Mouse (Mus musculus) right cerebral cortex, adult 2 months (tissue): Measurements from ENCODE around the gene Plekhb2.

ENCODE experiments used
- DNase-seq, 2 experiments: peaks; one replicate each; pipeline ENCODE4 v3.0.0; 2021 to 2022; ENCODE audit warnings: low spot score in 2 of 2

Gene Plekhb2

DNA sequence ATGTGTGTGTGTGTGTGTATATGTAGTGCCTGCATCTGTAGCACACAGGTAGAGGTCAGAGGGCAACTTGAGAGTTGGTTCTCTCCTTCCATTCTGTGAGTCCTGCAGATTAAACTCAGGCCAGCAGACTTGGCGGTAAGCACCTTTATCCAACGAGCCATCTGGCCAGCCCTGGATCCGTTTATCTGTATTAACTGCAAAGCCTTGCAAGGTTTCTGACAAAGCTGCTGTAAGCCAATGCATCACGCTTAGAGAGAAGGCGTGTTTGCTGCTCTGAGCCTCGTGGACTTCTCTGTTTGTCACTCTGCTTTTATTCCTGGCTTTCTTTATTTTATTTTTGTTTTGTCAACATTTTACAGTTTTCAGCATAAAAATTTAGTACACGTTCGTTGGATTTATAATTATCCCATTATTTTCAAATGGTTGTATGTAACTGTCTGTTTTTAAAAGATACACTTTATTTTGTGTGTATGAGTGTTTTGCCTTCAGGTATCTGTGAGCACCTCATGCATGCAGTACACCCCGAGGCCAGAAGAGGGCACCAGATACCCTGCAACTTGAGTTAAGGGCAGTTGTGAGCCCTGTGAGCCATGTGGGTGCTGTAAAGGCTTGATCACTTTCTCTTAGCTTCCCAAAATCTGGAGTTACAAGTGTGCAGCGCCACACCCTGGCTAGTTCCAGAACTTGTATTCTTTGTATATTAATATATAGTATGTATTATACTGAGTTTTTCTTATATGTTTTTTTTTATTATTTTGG is 17.2 kb downstream of the Plekhb2 start:
- peak; percentile 93 for DNase-seq

DNA sequence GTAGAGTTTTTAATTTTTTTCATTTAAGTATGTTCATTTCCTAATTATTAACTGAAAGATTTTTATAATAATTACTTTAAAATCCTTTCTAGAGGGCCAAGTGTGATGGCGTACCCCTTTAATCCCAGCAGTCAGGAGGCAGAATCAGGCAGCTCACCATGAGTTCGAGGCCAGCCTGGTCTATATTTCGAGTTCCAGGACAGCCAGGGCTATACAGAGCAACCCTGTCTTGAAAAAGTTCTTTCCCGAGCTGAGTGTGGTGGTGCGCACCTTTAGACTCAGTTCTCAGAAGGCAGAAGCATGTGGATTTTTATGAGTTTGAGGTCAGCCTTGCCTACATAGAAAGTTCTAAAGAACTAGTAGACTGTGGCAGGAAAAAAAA is 17.8 kb downstream of the Plekhb2 start:
- no peak for DNase-seq

DNA sequence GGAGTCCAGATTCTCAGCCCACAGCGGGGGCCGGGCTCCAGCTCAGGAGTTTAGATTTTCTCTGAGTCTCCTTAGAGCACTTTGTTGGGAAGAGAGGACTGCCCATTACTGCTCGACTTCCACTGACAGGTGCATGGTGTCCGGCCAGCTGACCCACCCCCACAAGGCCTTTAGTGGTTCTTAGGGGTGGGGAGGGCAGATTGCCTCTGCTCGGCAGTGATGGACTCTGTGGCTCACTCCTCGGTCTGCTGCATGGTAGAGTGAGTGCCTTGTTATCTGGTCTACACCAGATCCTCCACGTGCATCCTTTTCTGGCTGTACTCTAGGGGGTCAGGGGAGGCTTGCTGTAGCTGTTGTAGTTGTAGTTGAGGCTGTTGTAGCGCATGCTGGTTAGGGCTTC is 18.6 kb downstream of the Plekhb2 start:
- no peak for DNase-seq

DNA sequence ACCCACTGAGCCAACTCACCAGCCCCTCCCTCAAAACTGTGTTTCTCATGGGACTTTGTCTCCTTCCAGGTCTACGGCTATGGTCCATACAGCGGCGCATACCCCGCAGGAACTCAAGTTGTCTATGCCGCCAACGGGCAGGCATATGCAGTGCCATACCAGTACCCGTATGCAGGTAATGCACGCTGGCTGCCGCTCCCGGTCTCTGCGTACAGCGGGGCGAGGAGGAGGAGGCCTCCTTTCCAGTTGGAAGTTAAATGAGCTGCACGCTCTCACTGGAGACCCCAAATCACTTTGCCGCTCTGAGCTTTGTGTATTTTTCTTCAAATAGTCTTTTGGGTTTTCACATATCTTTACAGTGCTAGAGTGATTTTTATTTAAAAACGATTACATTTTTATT is 19.5 kb downstream of the Plekhb2 start:
- no peak for DNase-seq

DNA sequence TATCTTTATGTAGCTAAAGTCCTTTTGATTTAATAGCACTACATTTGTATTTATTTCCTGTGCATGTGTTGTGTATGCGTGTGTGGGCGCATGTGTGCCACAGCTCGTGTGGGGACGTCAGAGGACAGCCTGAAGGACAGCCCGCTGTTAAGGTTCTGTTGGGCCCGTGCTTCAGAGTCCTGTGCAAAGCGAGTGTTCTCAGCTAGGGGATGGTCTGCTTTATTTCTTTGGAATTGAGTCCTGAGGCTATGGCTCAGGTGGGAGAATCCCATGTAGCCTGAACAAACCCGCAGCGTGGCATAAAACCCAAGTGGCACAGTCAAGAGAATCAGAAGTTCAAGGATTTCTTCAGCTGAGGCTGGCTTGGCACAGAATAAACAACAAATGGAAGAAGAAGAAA is 21.4 kb downstream of the Plekhb2 start:
- DNase-seq: no peak

DNA sequence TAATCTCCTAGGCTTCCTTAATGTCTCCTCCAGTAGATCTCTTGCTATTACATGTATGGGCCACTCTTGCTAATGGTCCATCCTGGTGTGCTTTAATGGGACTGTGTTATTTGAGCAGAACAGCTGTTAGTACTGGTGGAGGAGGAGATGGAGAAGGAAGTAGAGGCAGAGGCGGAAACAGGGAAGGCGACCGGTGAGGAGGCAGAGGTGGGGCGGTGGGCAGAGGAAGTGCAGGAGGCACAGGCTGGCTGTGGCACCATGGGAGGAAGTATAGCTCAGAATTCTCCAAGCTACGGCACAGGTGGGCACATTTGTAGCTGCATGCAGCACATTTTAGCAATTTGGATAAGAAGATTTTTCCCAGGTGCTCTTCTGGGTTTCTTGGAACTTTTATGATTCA is 23.8 kb downstream of the Plekhb2 start:
- DNase-seq: no peak

DNA sequence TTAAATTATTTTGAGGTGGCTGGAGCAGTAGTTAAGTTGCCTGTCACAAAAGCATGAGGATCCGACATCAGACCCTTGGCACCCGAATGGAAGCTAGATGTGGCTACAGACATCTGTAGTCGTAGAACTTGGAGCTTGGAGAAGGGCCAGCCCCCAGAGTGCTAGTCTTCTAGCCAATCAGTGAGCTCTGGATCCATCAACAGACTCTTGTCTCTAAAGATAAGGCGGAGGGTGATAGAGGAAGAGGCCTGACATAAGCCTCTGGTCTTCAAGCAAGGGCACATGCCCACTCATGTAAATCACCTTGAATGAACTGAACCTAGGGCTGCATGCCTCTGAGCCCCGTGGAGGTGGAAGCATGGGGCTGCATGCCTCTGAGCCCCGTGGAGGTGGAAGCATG is 29.8 kb downstream of the Plekhb2 start:
- no peak for DNase-seq

DNA sequence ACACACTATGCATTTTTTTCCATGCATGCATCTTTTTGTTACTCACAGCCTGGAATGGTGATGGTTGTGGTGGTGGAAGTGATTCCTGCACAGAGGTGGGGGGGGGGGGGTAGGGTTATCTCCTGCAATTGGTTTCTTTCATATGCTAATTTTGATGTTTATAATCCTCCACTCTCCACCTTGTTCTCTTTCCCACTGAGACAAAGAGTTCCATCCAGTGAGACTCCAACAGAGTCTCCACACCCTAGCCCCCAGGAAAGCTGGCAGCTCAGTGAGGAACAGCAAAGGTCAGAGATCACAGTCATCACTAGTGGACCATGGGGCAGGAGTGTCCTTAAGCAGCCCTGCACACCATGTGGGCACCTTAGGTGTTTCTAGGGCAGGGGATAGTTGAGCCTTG is 34.0 kb downstream of the Plekhb2 start:
- DNase-seq: no peak

DNA sequence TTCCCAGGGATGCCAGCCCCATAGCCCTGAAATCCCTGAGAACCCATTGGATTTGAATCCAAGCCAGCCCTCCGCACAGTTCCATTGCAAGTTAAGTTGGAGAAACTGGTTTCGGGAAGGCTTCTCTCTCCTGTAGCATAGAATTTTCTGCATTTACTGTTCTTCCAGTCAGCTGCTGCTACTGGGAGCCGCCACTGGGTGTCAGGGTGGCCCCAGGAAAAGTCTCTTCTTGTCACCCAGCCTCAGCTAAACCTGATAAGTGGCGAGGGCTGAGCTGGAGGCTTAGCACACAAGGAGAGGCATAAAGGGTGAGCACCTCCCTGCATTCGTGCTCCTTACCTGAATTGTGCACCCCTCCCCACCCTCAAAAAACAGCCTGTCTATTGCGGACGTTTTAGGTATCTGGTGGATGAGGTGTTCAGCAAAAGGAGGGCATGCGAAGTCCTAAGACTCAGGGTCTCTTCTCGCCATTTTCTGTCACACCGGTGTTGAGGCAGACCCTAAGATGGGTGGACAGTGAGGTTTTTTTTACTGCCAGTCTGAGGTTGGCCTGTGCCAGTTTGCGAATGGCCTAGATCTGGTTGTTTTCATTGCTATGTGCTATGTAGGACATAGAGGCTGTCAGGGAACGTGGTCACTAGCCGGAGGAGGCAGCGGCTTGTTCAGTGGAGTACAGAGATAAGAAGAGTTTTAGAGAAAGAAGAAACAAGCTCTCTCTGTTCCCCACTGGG is 41.9 kb downstream of the Plekhb2 start:
- peak; percentile 68 to 77 for DNase-seq

DNA sequence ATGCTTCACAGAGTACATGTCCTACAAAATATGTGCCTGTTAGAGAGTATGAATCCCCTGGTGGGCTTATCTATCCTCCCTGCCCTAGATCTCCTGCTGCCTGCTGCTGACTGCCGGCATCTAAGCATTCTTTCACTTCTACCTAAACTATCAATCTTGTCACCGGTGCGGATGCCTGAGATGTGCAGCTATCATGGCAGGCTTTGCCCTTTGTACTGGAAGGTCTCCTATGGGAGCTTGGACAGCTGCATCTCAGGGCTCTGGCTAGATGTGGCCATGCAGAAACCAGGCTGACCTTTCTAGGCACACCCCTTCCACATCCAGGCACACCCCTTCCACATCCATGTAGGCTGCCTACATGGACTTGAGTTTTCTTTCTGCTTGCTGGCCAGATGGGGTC is 42.7 kb downstream of the Plekhb2 start:
- DNase-seq: no peak

DNA sequence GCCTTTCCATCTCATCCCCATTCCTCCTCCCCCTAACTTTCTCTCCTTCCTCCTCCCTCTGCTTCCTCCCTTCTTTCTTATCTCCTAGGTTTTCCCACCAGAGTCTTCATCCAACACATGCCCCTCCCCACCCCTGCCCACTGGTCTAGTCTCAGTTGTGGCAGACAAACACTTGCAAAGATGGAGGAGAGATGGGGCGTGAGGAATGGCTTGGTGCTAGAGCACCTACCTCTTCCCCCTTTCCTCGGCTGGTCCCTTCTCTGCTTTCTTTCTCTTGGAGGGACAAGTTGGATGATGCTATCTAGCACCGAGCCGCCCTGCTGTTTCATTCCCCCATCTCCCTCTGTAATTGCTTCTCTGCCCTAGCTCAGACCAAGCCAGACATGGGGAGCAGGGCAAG is 43.6 kb downstream of the Plekhb2 start:
- no peak for DNase-seq

DNA sequence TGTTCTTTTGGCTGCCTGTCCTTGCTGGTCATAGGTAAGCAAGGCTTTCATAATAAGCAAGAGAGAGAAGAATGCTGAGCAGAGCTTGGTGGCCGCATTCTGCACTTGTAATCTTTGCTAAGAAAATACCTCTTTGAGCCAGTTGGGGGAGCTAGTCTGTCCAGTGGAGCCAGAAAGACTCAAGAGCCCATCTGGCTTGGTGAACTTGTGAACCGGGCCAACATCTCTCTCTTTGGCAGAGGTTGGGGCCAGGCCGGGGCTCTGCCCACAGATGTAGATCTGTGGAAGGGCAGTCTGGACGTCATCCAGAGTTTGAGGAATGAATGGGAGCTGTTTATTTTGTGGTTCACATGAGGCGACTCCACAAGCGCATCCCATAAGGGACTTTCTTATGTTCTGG is 44.1 kb downstream of the Plekhb2 start:
- no peak for DNase-seq

DNA sequence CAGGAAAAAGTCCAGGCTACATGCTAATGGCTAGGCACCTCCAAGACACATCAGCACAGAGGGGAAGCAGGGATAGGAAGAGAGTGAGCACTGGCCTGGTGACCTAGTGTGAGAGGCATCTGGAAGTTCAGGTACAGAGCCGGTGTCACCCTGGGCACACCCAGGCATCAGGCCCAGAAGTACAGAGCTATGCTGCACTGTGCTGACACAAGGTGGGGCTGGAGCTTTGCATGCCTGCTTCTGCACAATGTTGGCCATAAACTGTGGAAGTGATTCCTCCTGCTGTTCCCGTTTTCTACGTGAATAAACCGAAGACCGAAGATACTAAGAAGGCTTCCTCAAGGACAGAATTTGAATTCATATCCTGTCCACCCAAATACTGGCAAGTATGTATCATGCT is 46.3 kb downstream of the Plekhb2 start:
- no peak for DNase-seq

DNA sequence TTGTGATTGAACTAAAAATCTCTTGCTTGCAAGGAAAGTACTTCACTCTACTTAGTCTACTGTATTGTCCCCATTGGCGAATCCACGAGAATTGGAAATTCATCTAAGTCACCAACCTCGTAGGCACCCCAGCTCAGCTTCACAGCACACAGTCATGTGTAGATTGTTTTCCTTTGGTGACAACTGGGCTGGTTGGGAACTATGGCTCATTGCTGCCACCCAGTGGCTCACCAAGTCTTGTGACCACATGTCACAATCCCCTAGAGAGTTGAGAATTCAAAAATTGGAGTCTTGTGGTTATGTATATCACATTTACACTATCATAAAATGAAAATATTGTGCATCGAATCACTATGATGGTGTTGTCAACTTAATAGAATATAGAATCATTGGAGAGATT is 47.1 kb downstream of the Plekhb2 start:
- DNase-seq: peak; percentile 69 to 75

DNA sequence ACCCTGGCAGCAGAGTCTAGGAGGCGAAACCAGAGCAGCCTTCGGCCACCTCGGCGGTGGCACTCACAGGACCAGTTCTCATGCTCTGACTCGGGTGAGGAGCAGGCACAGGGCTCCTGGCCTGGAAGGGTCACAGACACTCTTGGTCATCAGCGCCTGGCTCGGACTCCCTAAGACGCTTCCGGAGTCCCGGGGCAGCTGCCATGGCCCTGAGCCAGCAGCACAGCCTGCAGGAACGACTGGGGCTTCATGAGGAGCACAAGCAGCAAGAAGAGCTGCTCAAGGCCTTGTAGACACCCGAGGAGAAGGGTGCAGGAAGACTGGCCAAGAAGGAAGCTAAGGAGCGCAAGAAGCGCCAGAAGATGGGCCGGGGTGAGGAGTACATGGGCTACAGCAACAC is 78.9 kb downstream of the Plekhb2 start:
- DNase-seq: no peak
